Mouse (Mus musculus) lung, embryonic 16.5 days (tissue): Measurements from ENCODE around the gene Pts. TPM values are rescaled to one million over a fixed set of nuclear protein-coding genes. Genes with fewer than 3 reads are reported as not detected.

Experiments used
- ATAC-seq: fragments of 200-750 bp; cut with Nextera tagmentation; 2 replicates; pipeline ENCODE4 v1.8.0; 2017; ENCODE audit warnings: low read depth, mild to moderate bottlenecking, moderate library complexity
- H3K27ac ChIP-seq: fragments of 300-500 bp; sonication (generic); 2 replicates; pipeline ENCODE4 v1.5.1; 2014; ENCODE audit warnings: mild to moderate bottlenecking, control low read depth, low read length
- H3K27me3 ChIP-seq: fragments of 300-500 bp; sonication (generic); 2 replicates; pipeline ENCODE4 v1.6.1; 2014; ENCODE audit warnings: low read depth, low read length, mixed read lengths; ENCODE audit not compliant: control insufficient read depth, insufficient read depth
- H3K36me3 ChIP-seq: fragments of 300-500 bp; sonication (generic); 2 replicates; pipeline ENCODE4 v1.6.1; 2014; ENCODE audit warnings: low read length; ENCODE audit not compliant: control insufficient read depth, insufficient read depth
- H3K4me1 ChIP-seq: fragments of 300-500 bp; sonication (generic); replicated peaks from 2 replicates; pipeline ENCODE4 v1.6.1; 2014; ENCODE audit warnings: low read length, mixed read lengths; ENCODE audit not compliant: control insufficient read depth, insufficient read depth
- H3K4me2 ChIP-seq: fragments of 300-500 bp; sonication (generic); 2 replicates; pipeline ENCODE4 v1.6.1; 2014; ENCODE audit warnings: low read depth, low read length, control low read depth
- H3K4me3 ChIP-seq: fragments of 300-500 bp; sonication (generic); 2 replicates; pipeline ENCODE4 v1.5.1; 2014; ENCODE audit warnings: mild to moderate bottlenecking, low read length, control low read depth
- H3K9ac ChIP-seq: fragments of 300-500 bp; sonication (generic); 2 replicates; pipeline ENCODE4 v1.6.1; 2014; ENCODE audit warnings: low read length, control low read depth
- H3K9me3 ChIP-seq: fragments of 300-500 bp; sonication (generic); 2 replicates; pipeline ENCODE4 v1.6.1; 2016; ENCODE audit warnings: low read length; ENCODE audit not compliant: control insufficient read depth
- WGBS: fragments of 180-500 bp; shearing (Covaris S2); extraction: QIAGEN DNeasy Blood & Tissue Kit; methylation state at CpG from one replicate; pipeline ENCODE4 v1.1.7; 2014; 5-methylcytosine and 5-hydroxymethylcytosine counted together
- polyA plus RNA-seq: library from polyadenylated mRNA; unstranded; fragments of >200 nt; fragmentation: Nextera tagmentation; extraction: Ambion mirVana; gene quantifications from 2 replicates; pipeline ENCODE4 v1.2.1, GENCODE M21; 2015

Pts gene
- 74.6 and 74.7 TPM in 2 replicates for polyA plus RNA-seq

DNA sequence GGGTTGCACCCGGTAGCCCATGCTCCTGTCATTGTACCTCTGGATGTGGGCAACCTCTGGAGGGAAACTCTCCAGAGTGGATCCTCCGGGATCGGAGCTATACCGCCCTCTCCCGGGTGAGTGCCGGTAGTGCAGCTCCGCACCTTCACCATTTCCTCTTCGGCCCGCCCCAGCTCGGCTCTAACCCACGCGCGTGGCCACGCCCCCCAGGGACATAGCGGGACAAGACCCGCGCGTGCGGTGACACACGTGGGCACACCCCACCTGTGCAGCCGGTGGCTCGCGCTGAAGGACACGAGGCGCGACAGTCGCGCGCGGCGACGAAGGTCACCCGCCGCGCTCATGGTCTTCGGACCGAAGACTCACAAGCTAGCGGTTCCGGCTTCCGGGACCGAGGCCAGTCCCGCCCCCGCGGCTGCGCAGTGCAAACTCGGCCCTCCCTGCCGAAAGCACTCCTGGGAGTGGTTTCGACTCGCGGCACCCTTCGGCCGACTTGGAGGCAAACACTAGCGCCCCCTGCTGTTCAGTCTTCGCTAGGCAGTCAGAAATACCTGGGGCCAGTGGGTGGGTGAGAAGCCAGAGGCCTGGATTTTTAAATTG, at the start of gene Pts:
Pts (minus strand) TSS at position 432 of the 600 bp plus-strand sequence.
- H3K27me3 ChIP-seq, result no peaks in the 10 kb centered on the region
- peaks cover 11% of the 10 kb centered on the region for H3K4me1 ChIP-seq
- no peaks in the 10 kb centered on the region for H3K36me3 ChIP-seq
- H3K4me2 ChIP-seq, result peak within 1 kb of the TSS; percentile 80
- H3K9ac ChIP-seq, result peak within 1 kb of the TSS; percentile 79
- H3K4me3 ChIP-seq, result peak within 1 kb of the TSS; percentile 83
- peak; percentile 99 for ATAC-seq
- H3K9me3 ChIP-seq, result no peaks in the 10 kb centered on the region
- WGBS, result under 1% methylated on average over 53 of the region's 54 CpGs
- H3K27ac ChIP-seq, result peak within 1 kb of the TSS; percentile 62; the same call in 1 of the 2 replicates

DNA sequence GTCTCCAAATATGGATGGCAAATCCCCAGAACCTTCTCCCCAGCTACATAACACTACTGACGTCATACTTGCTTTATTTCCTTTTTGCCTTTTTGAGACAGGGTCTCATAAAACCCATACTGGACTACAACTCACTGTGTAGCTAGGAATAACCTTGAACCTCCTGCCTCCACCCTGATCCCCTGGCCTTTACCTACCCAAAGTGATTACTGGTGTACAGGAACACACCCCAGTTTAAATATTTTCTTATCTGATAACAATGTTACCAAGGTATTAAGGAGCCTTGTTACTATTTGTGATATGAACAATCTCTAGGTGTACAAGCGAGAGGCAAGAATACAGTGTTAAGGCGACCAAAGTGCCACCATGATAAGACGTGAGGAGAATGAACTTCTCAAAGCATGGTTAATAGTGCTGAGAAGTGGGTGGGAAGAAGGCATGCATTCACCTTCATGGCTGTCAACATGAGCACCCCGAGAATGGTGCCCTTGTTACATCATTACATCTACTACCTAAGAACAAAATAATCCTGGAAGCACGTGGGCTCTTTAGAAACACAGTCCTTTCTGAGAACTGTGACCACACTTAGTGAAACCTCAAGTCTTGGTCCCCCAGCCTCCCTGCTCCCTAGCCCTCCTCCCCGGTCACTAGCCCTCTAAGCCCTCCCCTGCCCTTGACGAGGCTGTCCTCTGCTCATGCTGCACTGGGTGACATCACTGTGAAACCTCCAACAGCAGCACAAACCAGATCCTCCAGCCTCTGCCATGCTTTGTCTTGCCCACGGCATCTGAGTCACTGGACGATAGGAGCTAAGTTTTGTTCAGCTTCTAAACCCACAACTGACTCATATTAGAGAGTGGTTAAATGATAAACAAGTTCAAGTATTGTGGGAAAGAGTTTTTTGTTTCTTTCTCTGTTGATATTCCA, 41.3 kb upstream of the Pts start:
- Histone ChIP-seq H3K27ac (no peak overlapping the region), H3K9ac (no peak overlapping the region), H3K27me3 (no peaks in the 10 kb centered on the region), H3K9me3 (no peaks in the 10 kb centered on the region), H3K4me2 (no peak overlapping the region), H3K4me1 (no peaks in the 10 kb centered on the region), H3K36me3 (no peaks in the 10 kb centered on the region), H3K4me3 (no peak overlapping the region)
- ATAC-seq, result no peak
- 66% methylated on average over 10 of the region's 10 CpGs for WGBS

DNA sequence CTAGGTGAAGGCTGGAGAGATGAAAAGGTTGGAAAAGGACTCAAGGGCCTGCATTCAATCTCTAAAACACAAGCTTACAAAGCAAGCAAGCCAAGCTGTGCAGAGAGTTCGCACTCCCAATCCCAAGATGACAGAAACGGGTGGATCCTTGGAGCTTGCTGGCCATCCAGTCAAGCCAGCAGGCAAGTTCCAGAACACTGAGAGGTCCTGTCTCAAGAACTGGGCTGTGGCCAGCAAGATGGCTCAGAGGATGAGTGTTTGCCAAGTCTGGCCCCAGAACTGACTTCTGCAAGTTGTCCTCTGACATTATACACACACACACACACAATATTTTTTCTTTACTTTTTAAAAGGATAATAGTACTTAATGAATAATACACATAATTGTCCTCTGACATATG, 39.4 kb upstream of the Pts start:
- Histone ChIP-seq H3K27me3 (no peaks in the 10 kb centered on the region), H3K4me2 (no peak overlapping the region), H3K36me3 (no peaks in the 10 kb centered on the region), H3K4me3 (no peak overlapping the region), H3K9ac (no peak overlapping the region), H3K4me1 (no peaks in the 10 kb centered on the region), H3K27ac (no peak overlapping the region), H3K9me3 (no peaks in the 10 kb centered on the region)
- 80% methylated on average over 2 of the region's 2 CpGs for WGBS
- ATAC-seq, result no peak

GRCm38 (mm10) chr9:50567372-50567771, 38.8 kb upstream of the Pts start:
- no peak overlapping the region for H3K9ac ChIP-seq
- H3K4me1 ChIP-seq, result no peaks in the 10 kb centered on the region
- no peaks in the 10 kb centered on the region for H3K36me3 ChIP-seq
- no peaks in the 10 kb centered on the region for H3K9me3 ChIP-seq
- no peak overlapping the region for H3K4me2 ChIP-seq
- H3K27me3 ChIP-seq, result no peaks in the 10 kb centered on the region
- H3K27ac ChIP-seq, result no peak overlapping the region
- H3K4me3 ChIP-seq, result no peak overlapping the region
- WGBS, result 75% methylated on average over 4 of the region's 4 CpGs
- no peak for ATAC-seq

DNA sequence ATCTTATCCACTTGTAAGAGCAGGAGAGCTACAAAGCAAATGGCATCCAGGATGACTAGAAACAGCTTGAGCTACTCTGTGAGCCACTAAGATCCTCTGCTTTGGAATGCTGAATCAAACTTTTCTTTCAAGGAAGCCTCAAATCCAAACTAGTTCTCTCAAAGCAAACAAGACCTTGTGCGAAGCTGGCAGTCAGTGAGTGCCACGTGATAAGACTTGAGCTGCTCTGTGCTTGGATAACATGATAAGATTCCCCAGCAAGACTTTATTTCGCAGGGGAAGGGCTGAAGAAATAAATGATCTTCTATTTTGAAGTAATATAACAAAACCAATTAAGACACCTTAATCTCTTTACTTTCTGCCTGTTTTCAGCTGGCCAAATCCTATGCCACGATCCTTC, 37.4 kb upstream of the Pts start:
- Histone ChIP-seq H3K9me3 (no peaks in the 10 kb centered on the region), H3K9ac (no peak overlapping the region), H3K4me3 (no peak overlapping the region), H3K36me3 (no peaks in the 10 kb centered on the region), H3K4me1 (no peaks in the 10 kb centered on the region), H3K4me2 (no peak overlapping the region), H3K27ac (no peak overlapping the region), H3K27me3 (no peaks in the 10 kb centered on the region)
- ATAC-seq, result no peak
- WGBS, result 22% methylated on average over 4 of the region's 4 CpGs

DNA sequence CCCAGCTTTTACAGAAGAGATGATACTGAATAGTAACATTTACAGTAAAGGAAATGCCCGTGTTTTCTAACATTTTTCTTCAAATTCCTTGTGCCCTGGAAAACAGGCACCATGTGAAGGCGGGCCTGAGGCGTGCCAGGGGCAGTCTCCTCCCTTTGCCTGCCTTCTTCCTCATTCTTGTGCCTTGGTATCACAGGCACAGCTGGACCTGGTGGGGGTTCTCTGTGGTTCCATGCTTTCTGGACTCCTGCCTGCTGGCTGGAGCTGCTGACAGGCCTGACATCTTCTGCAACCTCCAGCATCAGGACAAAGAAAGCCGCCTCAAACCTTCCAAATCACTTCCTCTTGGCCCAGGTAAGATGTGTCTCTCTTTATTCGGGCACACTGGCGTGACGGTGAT, 36.6 kb upstream of the Pts start:
- no peak overlapping the region for H3K4me3 ChIP-seq
- no peak overlapping the region for H3K4me2 ChIP-seq
- no peaks in the 10 kb centered on the region for H3K4me1 ChIP-seq
- ATAC-seq, result no peak
- no peaks in the 10 kb centered on the region for H3K9me3 ChIP-seq
- H3K27me3 ChIP-seq, result no peaks in the 10 kb centered on the region
- H3K36me3 ChIP-seq, result no peaks in the 10 kb centered on the region
- H3K27ac ChIP-seq, result no peak overlapping the region
- WGBS, result 71% methylated on average over 7 of the region's 7 CpGs
- H3K9ac ChIP-seq, result no peak overlapping the region

DNA sequence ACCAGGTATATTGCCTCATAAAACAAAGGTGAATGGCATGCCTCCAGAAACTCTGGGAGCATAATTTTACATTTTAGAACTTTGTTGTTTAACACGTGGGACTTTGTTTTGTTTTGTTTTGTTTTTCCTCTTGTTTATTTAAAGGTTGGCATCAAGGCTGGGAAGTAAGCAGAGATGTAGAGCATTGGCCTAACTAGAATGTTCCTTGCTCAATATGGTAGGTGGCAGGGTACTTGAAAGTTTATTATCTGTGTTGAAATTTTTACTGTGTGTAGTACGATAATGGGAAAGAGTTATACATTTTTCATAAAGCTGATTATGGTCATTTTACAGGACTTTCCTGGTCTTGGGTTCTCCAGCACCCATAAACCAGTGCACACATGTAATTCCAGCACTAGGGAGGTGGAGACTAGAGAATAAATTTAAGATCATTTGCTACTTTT, 33.4 kb upstream of the Pts start:
- Histone ChIP-seq H3K9me3 (no peaks in the 10 kb centered on the region), H3K36me3 (no peaks in the 10 kb centered on the region), H3K4me3 (no peak overlapping the region), H3K4me2 (no peak overlapping the region), H3K4me1 (no peaks in the 10 kb centered on the region), H3K9ac (no peak overlapping the region), H3K27me3 (no peaks in the 10 kb centered on the region), H3K27ac (no peak overlapping the region)
- no peak for ATAC-seq
- WGBS, result 66% methylated on average over 2 of the region's 2 CpGs

DNA sequence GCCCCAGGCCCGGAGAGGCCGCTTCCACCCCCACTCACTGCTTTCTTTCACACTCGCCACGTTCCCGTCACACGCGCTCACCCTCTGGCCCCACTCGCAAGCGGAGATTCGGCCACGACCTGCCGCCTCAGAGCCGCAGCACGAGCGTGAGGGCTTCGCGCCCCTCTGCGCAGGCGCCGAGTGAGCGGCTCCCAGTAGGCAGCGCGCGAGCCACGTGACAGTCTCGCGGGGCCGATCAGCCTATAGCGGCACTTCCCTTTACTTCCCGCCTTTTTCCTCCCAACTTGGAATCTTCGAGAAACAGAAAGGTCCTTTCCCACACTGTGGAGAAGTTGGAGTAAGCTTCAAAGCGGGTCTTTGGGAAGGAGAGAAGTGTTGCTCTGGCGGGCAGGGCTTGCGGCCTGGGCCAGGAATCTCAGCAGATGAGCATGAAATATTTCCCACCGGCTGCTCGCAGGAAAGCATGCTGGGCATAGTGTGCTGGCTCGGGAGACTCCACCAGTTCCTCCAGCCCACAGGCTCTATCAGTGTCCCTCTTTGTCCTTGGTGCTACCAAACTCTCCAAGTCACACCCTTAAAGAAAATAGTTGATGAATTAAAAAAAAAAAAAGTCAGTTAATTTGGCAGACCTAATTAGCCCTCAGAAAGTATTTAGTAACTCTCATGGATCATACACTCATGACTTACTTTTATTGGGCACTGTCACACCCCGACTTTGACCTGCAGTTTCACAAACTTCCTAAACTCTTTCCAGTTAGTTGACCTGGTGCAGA, 32.8 kb upstream of the Pts start, which contains the start of gene Tex12:
Tex12 (minus strand) TSS at position 181 of the 773 bp plus-strand sequence.
- no peak within 1 kb of the TSS for H3K4me2 ChIP-seq
- H3K27me3 ChIP-seq, result no peaks in the 10 kb centered on the region
- no peak within 1 kb of the TSS for H3K27ac ChIP-seq
- H3K9ac ChIP-seq, result no peak within 1 kb of the TSS
- no peaks in the 10 kb centered on the region for H3K36me3 ChIP-seq
- no peaks in the 10 kb centered on the region for H3K9me3 ChIP-seq
- H3K4me3 ChIP-seq, result no peak within 1 kb of the TSS
- H3K4me1 ChIP-seq, result no peaks in the 10 kb centered on the region
- no peak for ATAC-seq
- 82% methylated on average over 38 of the region's 38 CpGs for WGBS

DNA sequence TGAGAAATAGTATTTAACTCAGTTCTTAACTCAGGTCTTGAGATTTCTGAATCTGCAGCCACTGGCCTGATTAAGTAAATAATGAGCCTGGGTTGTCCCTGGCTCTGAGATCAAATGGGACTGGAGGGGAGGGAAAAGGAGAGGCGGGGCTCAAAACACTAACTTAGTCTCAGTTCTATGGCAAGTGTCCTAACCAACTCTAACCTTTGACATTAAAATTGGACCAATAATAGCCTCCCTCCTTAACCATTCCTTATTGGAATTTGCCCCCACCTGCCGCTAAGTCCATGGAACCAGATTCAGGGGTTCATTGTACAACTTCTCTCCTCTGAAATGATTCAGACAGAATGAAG, 26.5 kb upstream of the Pts start, which contains the start of gene Bco2:
Bco2 (minus strand) TSS at position 88 of the 353 bp plus-strand sequence.
- Histone ChIP-seq H3K36me3 (no peaks in the 10 kb centered on the region), H3K27me3 (no peaks in the 10 kb centered on the region), H3K4me1 (no peaks in the 10 kb centered on the region), H3K9ac (no peak within 1 kb of the TSS), H3K4me3 (no peak within 1 kb of the TSS), H3K4me2 (peak within 1 kb of the TSS; percentile 21), H3K9me3 (no peaks in the 10 kb centered on the region), H3K27ac (no peak within 1 kb of the TSS)
- WGBS, result 40% methylated on average over 2 of the region's 2 CpGs
- ATAC-seq, result no peak
